Mouse (Mus musculus): ENCODE measurements at regions not wholly inside any gene's neighbourhood (a gene's known extent, or its start where the extent isn't known, plus 50 kb on each side); places are given as distances from the start of the nearest gene placed in this dataset.
A peak's percentile ranks its signal among the peaks of the same experiment; 100 is the strongest.

- ATAC-seq: no peak
Measured at GRCm38 (mm10) chr3:157842872-157843271, 82.0 kb downstream of the Cth start.

- no peak for ATAC-seq
Measured at GRCm38 (mm10) chr3:157841164-157841719, 83.6 kb downstream of the Cth start.

DNA sequence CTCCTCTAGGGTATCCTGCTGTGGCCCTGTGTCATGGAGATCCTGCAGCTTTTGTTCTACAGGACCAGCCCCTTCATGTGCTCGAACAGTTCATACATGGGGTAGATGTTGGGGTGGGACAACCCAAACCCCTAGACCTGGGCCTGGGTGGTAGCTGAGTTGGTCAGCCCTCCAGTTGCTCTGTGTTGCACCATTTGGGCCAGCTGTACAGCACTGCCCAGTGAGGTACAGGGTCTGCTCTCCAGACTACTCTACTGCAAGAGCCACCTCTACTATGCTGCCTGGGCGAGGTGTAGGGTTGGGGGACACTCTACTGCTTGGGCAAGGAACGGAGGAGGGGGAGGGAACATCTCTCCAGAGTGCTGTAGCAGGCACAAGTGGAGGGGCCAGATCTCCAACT, 120.6 kb downstream of the Cth start:
- ATAC-seq: no peak

DNA sequence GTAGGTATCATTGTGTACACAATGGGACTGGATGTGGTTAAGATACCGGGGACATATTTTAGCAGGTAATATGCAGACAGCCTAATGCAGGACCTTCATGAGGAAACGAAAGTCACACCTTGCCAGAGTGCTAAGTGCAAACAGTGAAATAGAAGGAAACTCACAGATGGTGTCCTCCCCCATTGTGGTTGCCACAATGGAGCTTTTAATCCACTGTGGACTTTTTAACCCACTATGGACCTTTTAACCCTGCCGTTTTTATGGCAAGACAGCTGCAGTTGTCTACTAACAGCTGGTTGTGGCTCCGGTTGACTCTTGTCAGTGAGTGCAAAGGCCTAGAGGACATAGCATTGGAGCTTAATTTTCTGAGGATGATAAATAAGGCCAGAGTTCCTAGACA, 121.5 kb downstream of the Cth start:
- no peak for ATAC-seq

GRCm38 (mm10) chr3:157787559-157788256, 137.2 kb downstream of the Cth start:
- no peak for ATAC-seq

GRCm38 (mm10) chr3:157781071-157781470, 143.8 kb downstream of the Cth start:
- no peak for ATAC-seq

DNA sequence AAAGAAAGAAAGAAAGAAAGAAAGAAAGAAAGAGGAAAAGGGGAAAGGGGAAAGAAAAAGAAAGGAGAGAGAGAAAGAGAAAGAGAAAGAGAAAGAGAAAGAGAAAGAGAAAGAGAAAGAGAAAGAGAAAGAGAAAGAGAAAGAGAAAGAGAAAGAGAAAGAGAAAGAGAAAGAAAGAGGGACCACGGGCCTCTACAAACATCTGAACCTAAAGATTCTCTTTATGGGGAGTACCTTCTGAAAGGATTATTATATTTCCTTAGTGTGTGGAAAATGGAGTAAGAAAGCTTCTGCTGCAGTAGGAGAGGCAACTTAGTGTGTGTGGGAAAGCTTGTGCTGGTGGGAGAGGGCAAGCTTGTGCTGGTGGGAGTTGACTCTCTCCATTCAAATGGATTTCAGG, 147.1 kb downstream of the Cth start:
- no peak for ATAC-seq

DNA sequence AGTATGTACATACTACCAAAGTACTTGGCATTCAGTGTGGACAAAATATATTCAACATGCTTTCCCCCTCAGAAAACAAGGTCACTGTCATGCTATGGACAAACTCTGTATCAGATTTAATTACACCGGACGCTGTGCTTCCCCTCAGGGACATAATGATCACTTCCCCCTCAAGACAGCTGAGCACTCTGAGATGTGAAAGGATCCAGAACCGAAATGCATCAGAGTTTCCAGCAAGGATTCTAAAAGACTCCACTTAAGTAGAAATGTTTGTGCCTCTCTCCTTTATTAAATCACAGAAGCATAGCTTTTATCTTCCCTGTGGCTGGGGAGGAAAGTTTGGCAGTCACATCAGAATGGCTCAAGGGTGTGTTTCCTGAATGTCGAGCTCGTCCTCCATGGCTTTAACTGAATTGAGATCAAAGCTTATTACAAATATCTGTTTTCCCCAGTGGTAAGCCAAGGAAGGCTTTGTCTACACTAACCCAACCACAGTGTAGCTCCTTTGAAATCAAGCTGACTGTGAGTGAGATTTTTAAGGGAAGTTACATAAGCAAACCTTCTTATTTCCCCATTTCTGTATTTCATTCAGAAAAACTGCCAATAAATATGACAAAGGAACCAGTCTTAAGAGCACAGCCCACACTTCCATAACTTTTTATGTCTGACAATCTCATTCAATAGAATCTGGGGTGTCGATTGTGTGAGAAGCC, 161.2 kb downstream of the Cth start:
- no peak for ATAC-seq

DNA sequence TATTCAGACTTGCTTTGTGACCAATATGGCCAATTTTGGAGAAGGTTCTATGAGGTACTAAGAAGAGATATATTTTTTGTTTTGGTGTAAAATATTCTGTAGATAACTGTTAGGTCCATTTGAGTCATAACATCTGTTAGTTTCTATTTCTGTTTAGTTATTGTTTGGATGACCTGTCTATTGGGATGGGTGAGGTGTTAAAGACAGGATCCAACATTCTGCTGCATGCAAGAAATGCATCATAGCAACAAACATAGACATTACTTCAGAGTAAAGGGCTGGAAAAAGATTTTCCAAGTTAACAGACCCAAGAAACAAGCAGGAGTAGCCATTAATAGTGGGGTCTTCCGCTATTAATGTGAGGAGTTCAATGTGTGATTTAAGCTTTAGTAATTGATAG, 165.0 kb downstream of the Cth start:
- no peak for ATAC-seq

DNA sequence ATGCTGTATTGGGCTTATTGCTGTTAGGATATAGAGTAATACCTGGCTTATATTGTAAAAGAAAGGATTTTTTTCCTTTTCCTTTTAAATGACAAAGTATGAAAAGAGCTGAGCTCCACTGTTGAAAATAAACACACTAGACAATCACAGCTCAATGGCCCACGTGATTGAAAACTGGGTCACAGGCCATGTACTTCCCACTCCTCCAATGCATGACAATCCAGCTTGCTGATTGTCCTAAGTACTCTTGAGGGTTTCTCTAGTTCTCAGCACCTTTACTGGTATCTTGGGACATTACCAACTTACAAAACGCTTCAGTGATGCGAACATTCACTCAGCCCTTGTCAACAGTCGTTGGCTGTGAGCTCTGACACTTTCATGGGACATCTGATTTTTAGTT, 170.1 kb downstream of the Cth start:
- ATAC-seq: no peak

- ATAC-seq: no peak
Measured at GRCm38 (mm10) chr3:157750266-157750665, 174.6 kb downstream of the Cth start.

- no peak for ATAC-seq
Measured at GRCm38 (mm10) chr3:157748395-157749037, 176.4 kb downstream of the Cth start.

DNA sequence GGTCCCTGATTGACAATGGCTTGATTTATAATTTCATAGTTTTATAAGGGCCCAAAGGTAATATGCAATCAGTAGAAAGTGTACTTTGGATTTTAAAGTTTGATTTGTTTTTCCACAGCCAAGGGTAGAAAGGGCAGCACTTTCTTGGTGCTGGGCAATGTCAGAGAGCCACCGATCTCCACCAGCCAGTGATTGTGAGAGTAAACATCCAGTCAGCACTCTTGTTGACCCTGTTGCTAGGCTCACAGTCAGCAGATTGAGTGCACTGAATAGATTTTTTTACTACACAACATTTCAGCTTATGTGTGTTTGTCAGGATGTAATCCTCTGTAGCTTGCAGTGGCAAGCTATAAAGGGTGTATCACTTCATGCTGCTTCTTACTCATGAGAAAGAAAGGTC, 176.3 kb downstream of the Ptger3 start:
- no peak for ATAC-seq

DNA sequence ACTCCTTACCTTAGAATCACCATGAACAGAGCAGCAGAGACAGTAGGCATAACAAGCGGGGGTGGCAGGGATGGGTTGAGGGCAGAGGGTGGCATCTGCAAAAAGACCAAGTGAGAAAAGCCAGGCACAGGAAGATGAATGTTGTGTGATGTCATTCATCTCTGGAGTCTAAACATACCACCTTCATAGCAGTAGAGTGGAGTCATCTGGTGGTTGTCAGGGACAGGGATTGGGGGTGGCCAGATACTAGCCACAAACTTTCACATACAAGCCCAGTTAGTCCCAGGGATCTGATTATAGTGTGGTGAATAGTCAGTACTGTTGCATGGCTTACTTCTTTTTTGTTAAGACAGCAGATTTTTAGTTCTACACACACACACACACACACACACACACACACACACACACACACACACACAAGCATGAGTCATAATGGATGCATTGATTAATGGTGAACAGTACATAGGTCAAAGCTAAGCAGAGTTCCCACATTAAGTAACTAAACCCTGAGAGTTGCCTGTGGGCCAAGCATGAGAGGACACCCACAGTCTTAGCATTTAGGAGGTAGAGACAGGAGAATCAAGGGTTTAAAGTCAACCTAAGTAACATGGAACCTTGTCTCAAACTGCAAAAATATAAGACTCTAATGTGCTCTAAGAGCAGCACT, 173.1 kb downstream of the Ptger3 start:
- ATAC-seq: no peak

DNA sequence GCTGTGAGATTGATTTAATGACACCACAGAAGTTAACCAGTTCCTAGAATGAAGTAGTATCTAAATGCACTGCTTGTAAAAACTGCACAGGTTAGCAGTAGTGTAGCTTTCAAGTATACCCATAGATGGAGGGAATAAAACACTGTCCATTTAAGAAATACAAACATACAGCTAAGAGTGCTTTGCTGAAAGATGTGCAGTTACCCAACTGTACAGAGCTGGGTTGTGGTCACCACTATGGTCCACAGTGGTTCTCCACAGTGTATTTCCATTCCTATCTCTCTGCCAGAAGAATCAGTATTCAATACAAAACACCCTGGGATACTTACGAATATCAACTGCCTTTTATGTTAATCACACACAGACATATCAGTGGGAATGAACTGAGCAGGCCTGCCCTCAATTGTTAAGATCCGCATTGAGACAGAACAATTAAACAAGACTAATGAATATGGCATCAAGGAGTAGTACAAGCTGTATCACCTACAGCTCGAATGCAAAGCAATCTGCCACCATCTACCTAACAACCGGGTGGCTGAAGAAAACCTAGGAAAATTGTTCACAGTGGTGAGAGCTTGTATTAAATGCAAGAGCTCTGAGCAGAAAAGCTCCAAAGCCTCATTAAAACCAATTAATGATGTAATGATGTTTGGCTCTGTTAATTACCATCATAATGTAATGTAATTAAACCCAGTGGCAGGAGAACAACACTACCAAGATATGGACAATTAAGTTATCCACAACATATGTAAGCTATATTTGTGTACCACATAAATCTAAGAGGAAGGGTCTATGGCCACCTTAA, 165.6 kb downstream of the Ptger3 start:
- no peak for ATAC-seq

DNA sequence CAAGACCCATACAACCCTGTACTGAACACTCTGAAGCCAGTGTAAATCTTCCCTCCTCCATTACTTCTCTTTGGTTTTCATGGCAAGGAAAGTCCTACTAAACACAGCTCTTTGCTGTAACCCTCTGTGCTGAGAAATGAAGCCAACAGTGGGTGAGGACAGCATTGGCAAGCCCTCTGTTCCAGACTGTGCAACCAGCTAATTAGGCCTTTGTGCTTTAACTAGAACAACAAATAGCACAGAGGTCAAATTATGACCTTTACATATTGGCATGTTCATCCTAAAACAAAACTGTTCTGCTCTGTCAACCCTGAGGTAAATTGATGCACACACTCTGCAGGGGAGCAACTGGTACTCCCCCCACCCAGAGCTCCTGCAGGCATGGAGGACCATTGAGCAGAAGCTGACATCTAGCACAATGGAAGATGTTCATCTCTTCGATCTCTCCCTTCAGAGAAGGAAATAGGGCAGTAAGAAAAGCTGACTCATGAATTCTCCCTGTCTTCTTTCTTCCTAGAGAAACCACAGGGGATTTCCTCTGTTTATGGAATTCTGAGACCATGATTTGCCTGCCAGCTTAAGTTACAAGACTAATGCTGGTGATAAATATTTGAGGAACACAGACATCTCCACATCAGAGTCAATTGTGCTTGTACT, 163.1 kb downstream of the Ptger3 start:
- no peak for ATAC-seq

DNA sequence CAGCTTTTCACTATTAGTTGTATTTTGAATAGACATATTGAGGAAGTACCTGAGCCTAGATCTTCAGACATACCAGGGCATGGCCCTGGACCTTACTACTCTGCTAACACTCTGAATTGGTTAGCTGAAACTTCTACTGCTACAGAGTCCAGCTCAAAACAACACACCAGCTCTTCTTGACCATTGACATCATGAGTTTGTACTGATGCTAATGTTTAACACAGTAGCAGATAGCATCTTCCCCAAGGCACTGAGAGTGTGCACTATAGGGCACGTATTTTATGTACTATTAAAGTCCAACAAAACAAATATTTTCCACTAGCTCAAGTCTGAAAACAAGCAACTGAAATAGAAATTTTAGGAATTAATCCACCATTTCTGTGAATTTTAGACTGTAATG, 157.8 kb downstream of the Ptger3 start:
- no peak for ATAC-seq

DNA sequence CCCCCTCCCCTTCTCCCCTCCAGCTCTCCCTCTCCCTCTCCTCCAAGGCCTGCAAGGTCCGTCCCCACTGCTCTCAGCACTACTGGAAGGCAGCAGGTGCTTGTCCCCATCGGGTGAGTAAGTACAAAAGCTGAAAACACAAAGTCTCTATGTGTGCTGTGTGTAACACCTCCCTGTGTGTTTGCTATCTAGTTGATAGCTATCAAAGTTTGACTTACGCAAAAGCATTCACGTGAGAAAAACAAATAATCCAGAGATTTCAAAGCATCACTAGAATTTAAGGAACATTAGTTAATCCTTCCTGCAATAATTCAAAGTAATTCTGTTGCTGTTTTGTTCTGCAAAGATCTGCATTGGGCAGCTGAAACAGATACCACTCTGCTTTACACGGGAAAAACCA, 156.5 kb downstream of the Ptger3 start:
- ATAC-seq: no peak

DNA sequence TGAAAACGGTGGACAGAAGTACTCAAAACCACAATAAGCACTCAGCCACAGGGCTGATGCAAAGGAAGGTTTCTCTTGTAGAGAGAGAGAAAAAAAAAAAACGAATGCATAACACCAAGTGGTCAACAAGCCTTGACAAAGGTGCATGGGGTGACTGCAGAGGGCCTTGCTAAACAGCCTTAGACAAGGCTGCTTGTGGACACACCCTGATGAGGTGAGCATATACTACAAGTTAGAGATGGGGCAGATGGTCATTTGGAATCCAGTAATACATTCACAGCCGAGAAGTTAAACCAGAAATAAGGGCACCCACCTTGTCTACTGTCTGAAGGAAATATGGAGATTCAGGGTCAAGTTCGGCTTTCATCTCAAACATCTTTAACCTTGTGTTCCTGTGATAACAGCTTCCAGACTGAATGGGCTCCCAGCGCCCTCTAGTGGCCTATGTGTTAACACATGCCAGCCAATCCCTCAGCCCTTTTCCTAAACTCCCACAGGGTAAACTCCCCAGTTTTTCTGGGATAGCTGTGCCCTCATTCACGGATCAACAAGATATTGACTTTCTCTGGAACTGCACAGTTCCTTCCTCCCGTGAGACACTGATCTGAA, 150.7 kb downstream of the Ptger3 start:
- peak; percentile 70 for ATAC-seq

DNA sequence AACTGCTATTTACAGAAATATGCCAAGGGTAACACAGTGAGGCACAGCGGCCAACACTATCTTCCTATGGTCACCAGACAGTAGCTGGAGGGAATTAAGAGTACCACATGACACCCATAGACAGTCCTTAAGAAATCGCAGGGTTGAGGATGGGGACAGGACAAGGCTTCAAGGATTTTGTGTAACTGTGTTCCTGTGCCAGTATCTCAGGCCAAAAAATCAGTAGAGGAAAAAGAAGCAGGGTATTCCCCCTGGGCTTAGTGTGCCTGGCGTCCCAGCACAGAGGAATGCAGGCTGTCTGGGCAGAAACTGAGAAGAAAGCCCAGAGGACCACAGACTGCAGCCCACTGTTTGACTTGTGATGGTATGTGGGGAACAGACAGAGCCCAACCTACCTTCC, 147.3 kb downstream of the Ptger3 start:
- no peak for ATAC-seq

GRCm38 (mm10) chr3:157710790-157711381, 144.2 kb downstream of the Ptger3 start:
- ATAC-seq: no peak

Data from CD4-positive, CD25-positive, alpha-beta regulatory T cell, adult 4 months (primary cell).